Mouse (Mus musculus) cerebellum, adult 11 months (tissue): ENCODE results near the gene Pepd.
"Not testable (repeated sequence)": the region's sequence is repeated elsewhere in the genome, so short reads cannot be mapped to it uniquely, and the experiment has no call there.

ENCODE experiments used
- DNase-seq: peaks from one replicate; pipeline ENCODE4 v3.0.0; 2022

Gene Pepd

DNA sequence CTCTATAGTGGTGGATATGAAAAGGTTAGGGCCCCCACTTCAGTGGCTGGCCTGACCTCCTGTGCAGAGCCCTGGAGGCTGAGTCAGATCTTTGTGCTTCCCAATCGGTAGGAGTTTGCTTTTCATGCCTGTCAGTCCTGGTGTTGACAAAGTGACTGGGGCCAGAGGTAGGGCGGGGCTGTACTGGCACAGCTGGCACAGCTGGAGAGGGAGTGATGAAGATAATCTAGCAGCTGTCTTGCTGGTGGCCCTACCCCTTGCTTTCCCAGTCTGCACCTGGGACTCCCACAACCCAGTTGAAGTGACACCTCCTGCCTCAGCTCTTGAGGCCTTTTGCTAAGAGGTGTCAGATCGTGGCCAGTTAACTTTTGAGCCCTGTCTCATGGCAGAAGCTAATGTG is 21.0 kb downstream of the Pepd start:
- no peak for DNase-seq

DNA sequence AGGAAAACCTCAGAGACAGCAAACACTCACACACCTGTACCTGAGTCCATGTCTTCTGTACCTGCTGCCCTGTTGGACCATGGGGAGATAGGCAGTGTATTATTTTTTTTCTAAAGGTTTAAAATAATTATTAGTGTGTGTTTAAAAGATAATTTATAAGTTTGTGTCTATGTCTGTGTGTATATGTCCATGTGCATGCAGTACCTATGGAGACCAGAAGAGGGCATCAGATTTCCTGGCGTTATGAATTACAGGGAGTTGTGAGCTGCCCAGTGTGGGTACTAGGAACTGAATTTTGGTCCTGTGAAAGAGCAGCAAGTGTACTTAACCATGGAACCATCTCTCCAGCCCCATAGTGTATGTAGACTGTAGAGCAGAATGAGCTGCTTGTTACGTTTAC is 24.2 kb downstream of the Pepd start:
- DNase-seq, result no peak

DNA sequence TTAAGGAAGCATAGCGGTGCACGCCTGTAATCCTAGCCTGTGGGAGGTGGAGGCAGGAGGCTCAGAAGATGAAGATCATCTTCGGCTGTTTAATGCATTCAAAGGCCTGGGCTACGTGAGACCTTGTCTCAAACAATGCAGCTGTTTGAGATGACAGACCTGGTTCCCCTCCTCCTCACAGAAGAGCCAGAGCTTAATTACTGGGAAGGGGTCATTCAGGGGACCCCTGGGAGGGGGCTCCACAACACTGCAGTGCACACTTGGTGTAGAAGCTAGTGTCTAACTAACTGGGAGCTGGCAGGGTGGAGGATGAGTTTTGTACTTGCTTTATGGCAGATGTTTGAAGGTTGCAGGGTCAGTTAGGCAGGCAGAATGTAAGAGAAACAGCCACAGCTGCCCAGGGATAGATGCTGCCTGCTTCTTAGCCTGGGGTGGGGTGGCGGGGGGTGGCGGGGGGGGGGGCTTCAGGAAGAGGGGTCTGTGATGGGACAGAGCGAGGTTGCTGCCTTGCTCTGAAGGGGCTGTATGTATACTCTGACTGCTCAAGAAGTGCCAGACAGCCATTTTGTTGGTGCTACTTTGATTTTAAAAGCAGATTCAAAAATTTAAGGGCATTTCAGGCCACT is 26.6 kb downstream of the Pepd start:
- DNase-seq, result no peak

DNA sequence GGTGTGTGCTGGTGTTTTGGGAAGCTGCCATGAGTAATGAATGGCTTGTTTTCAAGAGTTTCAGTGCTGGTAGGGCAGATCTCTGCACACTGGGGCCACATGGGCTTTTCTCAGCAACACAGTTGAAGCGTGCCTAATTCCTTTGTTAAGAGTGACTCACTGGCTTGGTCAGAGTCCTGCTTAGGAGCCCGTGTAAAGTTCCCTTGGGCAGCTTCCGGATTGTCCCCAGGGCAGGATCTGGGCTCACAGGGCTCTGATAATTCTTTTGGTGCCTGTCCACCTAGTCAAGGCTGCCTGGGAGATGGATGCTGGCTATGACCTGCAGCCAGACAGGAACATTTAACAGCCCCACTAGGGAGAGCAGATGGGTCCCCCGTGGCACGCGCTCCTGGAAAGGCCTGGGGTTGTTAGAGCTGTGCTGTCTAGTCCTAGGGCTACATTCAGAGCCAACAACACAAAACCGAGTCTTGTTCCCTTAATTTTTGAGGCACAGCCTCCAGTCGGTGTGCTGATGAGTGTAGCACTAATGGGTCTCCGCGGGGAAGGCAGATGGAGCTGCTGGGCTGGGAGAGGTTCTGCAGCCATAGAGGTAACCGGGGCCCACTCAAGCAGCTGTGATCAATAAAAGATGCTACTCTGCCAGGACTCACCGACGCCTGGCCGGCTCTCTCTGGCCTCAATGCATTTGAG is 27.2 kb downstream of the Pepd start:
- no peak for DNase-seq

DNA sequence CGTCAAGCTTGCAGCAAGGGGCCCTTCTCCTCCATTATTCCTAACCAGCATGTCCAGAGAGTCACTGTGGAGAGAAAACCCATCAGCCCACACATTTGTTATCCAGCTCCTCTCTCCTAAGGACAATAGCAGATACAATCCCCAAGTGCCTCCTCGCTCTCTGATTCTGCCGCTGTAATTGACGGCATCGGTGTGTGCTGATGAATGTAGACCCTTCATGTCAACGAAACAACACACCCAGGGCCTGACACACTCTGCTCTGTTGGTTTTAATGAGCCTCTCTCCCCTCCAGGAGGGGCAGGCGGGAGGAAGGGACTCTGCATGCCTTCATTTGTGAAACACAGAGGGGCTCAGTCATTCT is 27.8 kb downstream of the Pepd start:
- no peak for DNase-seq

DNA sequence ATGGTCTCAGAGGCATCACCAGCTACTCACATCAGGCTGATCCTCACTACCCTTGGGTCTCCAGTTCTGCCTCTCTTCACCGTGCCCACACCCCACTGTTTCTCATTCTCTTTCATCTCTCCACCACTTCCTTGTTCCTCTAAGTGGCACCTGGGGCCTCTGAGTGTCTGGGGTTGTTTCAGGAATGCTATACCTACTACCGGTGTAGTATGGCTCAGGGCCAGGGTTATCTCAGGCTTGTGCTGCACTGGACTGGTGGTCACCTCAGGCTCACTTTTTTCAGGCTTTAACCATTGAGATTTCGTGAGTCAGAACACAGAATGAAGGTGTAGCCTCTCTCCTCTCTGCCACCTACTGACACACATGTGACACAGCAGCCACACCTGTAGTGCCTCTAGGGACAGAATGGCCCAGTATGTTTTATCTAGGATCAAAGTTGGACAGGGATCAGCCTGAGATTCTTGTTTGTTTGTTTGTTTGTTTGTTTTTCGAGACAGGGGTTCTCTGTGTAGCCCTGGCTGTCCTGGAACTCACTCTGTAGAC is 31.5 kb downstream of the Pepd start:
- no peak for DNase-seq

DNA sequence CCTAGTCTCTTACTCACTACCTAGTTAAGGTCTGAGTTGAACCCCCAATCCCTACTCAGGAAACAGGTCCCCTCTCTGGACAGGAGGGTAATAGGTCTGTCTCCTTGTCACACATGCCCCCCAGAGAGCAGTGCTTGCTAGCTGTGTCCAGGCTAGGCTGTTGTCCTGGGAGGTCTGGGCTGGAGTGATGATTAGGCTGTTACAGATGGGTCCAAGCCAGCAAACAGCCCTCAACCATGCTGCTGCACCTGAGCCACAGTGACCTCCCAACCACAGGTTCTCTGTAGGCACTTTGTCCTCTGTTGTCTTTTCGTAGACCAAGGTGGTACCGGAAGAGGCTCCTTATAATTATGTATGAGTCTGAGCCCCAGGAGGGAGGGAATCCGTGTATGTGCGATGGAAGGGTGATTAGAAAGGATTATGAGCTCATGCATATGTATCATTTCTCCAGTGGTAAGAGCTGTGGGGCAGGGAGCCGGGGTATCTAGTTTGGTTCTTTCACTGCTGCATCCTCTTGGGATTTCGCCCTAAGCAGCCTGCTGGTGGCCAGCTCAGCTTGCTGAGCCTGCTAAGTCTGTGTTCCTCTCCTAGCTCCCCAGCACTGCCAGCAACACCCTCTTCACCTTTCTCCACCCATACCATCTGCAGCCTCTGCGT is 34.2 kb downstream of the Pepd start:
- DNase-seq, result no peak

DNA sequence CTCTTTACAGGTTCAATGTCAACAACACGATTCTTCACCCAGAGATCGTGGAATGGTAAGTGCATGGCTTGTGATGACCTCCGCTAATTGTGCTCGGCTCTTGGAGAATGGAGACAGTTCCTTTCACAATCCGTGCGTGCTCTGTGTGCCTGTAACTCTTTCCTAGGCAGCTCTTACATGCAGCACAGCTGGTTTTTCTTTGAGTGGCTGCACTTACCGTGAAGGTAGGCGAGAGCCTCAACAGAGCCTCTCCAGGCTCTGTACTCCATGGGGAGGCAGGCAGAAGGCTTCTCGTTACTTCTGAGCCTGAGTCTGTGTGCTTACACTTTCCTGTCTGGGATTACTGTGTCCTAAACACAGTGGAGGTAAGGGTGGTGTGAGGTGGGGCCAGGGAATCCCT is 42.4 kb downstream of the Pepd start:
- no peak for DNase-seq

DNA sequence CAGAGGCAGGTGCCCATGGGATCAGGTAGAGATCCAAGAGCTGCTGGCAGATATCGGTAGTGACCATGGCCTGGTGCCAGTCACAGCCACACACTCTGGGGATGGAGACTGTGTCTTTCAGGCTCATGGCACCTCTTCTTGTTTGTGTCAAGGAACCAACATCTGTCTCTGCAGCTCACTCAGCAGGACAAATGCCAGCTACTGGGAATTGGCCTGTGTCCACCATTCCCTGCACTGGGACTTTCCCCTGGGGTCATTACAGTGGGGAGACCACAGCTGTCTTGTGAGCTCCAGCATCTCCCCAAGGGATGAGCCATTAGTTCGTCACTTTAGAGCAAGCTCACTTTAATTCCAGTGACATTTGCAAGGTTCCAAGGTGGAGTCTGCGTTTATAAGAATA is 43.1 kb downstream of the Pepd start:
- DNase-seq, result no peak

DNA sequence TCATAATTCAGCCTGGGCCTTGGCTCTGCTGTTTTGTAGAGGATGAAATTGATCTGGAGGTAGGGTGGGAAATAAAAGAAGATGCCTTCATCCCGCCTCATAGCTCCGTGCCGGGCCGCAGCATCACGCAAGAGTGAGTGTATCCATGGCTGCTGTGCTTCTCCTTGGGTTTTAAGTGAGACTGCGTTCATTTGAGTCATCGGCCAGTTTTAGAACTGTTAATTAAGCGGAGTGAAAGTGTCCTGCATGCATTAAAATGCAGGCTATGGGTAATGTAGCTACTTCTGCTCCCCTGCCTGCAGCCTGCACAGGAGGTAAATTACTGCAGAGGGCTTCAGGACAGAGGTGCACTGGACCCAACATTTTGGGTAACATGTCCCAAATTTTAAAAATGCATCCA is 45.0 kb downstream of the Pepd start:
- no peak for DNase-seq

DNA sequence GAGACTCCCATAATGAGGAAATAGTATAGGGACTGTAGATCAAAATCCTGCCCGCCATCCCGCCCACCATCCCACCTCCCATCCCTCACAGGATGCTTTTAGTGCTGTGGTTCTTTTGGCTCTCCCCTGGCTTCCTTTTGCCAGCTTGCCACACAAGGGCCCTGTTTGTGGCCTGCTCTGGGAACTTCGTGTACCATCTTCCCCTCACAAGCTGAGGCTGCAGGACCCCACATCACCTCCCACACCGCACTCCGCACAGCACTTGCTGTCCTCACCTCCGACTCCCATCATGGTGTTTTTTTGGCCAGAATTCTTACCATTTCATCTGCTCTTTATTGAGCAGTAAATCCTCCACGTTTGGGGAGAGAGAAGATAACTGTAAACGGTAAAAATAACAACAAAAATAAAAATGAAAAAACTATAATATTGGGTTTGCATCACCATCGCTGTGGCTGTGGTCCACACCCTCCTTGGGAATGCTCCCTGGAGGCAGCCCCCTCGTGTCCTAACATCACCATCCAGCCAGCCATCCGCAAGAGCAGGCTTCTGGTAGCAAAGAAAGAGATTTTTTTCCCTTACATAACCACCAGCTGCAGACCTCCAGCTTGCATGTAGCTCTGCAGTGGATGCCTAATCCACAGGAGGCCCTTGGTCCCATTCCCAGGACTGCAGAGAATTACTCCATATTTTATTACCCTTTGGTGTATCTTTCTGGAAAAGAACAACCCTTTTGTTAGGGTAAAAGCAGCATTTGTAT is 51.9 kb downstream of the Pepd start:
- no peak for DNase-seq

DNA sequence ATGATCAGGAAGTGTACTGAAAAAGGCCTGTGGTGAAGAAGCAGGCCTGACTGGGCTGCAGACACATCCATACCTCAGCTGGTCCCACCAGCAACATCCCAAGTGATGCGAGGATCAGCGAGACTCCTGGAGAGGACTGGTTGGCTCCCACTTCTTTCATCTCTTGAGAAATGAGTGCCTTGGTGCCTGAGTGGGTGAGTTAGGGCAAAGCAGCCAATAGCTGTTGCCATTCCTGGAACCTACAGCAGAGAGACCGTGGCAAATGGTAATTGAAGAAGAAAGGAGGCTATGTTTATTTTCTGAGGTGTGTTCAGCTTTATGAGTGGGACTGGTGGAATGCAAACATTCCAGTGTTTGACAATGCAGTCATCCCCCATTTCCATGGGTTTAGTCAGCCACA is 55.2 kb downstream of the Pepd start:
- DNase-seq, result no peak

DNA sequence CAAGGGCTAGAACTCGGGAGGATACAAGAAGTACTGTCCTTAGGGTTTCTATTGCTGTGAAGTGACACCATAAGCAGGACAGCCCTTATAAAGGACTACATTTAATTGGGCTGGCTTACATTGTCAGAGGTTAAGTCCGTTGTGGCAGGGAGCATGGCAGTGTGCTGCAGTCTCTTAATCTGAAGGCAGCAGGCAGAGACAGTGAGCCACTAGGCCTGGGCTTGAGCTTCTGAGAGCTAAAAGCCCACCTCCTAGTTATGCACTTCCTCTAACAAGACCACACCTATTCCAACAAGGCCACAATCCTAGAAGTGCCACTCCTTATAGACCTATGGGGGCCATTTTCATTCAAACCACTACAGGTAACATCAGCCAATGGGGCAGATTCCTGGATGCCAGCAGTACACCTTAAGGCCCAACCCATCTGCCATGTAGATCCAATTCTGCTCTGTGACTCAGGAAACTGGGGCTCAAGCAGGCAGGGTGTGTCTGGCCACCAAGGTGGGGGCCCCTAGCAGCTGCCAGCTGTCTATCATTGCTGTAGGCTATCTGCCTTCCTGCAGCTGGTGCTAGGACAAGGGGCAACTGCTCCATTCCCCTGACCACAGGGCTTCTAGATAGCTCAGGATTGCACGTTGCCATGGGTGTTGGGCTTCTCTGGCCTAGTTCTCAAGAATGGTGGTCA is 56.7 kb downstream of the Pepd start:
- DNase-seq, result no peak

DNA sequence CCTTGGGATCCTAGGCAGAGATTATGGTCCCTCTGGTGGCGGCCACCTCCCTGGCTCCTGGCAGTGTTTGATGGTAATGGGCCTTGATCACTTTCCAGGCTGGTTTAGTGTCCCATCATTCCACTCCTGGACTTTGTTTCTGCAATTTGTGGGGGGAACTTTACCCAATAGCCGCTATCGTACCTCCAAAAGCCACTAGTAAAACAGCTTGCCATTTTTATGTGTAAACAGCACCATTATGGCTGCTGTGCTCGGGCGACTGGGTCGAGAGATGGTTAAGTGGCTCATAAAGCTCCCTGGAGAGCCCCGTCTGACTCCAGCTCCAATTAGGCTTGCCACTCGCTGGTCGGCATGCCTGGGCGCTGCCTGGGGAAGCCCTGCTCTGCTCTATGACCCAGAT is 59.6 kb downstream of the Pepd start:
- DNase-seq, result no peak

DNA sequence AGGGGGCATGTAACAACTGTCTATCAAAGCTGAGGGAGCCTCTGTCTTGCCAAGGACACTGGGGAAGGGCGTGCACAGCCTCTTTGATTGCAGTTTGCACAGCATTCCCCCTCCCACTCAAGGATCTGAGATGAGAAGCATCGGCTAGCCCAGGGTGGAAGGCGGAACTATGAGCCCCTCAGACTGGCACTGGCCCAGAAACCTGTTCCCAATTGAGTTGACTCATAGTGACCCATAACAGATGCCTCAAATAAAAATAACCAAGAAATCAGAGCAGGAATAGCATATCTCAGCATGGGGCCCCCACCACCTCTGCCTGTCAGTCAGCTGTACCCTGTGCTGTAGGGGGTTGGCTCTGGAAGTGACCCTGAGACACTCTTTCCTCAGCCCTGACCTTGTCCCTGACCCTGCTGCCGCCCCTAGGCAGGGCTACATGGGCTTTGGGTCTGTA is 60.8 kb downstream of the Pepd start:
- no peak for DNase-seq

DNA sequence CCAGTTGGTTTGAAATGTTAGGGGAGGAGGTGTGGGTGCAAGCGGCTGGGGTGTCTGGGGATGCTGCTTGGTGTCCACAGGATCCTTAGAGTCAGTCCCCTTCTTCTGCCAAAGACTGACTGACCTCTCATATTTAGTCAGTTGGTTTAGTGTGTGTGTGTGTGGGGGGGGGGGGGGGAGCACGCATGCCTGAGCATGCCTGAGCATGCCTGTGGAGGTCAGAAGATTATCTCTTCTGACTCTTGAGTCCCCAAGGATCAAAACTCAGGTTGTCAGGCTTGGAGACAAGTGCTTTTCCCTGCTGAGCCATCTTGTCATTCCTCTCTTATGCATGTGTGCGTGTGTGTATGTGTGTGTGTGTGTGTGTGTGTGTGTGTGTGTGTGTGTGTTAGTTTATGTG is 61.7 kb downstream of the Pepd start:
- DNase-seq, result no peak

DNA sequence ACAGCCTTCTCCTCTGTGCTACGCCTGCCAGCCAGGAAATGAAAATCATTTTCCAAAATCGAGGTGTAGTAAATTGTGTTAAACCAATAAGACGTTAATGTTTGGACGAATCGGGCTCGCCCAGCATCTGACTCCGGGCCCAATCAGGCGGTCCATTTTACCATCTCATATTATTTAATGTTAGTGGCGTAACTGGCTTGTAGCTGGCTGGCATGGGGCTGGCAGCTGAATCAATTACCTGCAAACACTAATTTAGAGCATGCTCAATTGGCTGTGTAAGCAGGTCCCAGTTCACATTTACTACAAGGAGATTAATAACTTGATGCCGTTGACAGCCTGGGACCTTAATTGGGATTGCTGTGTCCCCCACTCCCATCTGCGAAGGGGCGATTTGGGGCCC is 63.7 kb downstream of the Pepd start:
- no peak for DNase-seq

DNA sequence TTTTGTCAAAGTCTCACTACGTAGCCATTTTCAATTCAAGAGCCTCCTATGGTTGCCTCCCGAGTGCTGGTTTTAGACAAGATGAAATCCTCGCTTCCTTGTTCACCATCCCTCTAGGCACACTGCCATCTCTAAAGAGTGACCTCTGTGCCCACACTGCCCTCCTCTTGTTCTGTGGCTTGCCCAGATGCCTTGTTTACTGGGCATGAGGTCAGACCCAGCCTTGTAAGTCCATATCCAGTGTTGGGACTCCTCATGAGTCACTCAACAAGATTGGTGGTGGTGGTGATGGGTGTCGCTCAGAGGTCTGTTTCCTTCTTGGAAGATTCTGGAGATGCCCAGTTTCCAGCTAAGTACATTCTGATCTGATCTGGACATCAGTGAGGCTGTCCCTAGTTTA is 65.2 kb downstream of the Pepd start:
- no peak for DNase-seq

DNA sequence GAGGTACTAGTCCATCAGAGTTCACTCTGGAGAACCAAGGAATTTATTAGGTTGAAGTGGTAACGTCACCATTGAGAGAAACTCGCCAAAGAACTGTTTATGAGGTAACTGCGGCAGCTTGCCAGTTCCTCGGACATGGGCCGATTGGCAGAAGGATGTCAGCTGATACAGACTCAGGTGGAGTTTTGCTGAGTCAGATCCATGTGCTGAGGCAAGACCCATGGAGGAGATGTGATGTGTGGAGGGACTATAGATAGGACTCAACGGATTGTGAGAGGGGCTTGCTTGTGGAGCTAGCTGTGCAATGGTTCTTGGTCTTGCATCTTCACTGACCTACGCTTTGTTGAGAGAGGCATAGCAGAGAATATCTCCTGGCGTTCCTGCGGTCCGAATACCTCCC is 69.6 kb downstream of the Pepd start:
- no peak for DNase-seq

DNA sequence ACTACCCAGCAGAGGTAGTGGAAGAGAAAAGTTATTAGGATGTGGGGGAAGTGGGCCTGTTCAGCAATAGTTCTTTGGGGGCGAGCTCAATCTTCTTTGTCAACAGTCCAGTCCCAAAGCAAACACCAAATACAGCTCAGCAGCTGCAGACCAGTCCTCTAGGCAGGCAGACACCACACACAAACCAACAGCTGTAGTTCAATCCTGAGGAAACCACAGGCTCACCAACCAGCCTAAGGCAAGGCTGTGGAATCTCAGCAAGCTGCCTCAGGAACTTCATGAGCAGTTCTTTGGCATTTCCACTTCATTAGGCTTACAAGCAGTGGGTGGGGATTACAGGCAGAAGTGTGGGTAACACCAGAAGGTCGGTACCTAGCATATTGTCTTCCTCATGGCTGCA is 70.2 kb downstream of the Pepd start:
- DNase-seq, result not testable (repeated sequence)

DNA sequence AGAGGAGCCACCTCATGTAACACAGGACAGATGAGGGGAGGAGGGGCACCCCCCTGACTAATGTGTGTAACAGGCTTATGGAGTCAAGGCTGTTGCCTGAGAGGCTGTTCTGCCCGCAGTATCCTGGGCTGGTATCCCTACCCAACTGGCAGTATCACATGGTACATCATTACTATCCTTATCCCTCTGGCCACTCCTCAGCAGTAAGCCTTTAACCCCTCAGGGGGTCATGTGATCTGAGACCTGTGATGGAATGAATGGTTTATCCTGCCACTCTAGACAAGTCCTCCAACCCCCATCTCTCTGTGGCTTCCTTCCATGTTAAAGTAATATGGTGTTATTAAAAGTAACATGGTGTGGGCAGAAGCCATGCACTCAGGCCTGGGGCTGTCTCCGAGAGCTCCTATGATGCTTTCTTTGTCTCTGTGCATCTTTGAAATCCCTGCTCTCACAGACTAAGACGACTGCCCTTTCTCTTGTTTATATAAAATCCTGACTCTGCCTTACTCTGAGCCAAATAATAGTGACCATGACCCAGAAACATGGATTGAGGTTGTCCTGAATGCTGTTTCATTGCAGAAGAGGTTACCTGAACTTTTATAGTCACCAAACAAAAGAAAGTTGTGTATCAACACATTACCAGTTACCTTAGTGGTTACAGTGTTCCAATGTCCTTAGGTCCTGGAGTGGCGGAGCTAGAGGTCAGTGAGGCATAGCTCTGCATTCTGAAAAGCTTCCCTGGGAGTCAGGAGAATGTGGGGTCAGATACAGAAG is 71.7 kb downstream of the Pepd start:
- DNase-seq, result no peak

DNA sequence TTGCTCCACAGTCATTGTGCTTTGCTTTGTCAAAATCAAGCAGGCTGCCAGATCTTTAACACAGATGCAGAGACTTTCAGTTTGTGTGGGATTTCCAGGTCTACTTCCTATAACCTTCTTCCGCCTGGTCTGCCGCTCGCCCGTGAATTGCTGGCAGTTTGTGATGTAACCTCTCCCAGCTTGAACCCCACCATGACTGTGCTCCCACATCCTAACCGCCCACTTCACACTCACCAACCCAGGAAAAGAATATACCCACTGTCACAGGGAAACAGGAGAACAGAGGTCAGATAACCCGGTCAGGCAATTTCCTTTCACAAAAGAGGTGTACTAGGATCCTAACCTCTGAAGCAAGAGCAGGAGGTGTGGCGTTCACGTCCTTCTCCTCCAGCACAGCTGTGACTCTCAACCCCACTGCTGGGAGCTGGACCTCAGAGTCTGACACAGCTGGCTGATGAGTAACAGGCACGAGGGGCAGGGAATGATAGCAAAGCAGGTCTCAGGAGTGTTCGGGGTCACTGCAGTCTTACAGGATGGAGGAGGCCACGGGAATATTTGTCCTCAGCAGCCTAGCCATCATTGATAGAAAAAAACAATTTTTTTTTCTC is 72.5 kb downstream of the Pepd start:
- no peak for DNase-seq
